Mouse (Mus musculus): ENCODE measurements around the gene Hist1h4d. TPM values are rescaled to one million over a fixed set of nuclear protein-coding genes. Genes with fewer than 3 reads are reported as not detected.

Hist1h4d gene
- polyA plus RNA-seq, 1 experiment from 2014 or later: 86.2 TPM

Small RNA genes within 50 kb of the gene (microRNA-seq; reads per million reads assigned to microRNA genes)
- not detected for gene Gm44297 (ENCODE audit: borderline number of aligned reads)
- gene Gm44359 (ENCODE audit: borderline number of aligned reads): not detected
- gene Gm44394 (ENCODE audit: borderline number of aligned reads): not detected

Other genes starting within 250 kb of the Hist1h4d start
- gene Zfp322a, start 212.4 kb upstream of the Hist1h4d start, polyA plus RNA-seq (2015; fragmentation: Nextera tagmentation; extraction: Ambion mirVana): 38.5 and 43.1 TPM in 2 replicates
- 12.2 and 12.7 TPM in 2 replicates for gene Abt1, start 157.7 kb upstream of the Hist1h4d start, polyA plus RNA-seq (2015; fragmentation: Nextera tagmentation; extraction: Ambion mirVana)
- 0.04 TPM in 1 of 2 replicates, not detected in the other for gene Btn1a1, start 115.7 kb upstream of the Hist1h4d start, polyA plus RNA-seq (2015; fragmentation: Nextera tagmentation; extraction: Ambion mirVana)
- 0.55 and 0.65 TPM in 2 replicates for gene Btn2a2, start 92.7 kb upstream of the Hist1h4d start, polyA plus RNA-seq (2015; fragmentation: Nextera tagmentation; extraction: Ambion mirVana)
- 6.1 and 7.1 TPM in 2 replicates for gene Hist1h4h, start 50.5 kb upstream of the Hist1h4d start, polyA plus RNA-seq (2015; fragmentation: Nextera tagmentation; extraction: Ambion mirVana)
- gene Hist1h2af, start 47.7 kb upstream of the Hist1h4d start, polyA plus RNA-seq (2015; fragmentation: Nextera tagmentation; extraction: Ambion mirVana): 2.7 and 3.4 TPM in 2 replicates
- gene Hist1h3g, start 46.2 kb upstream of the Hist1h4d start, polyA plus RNA-seq (2015; fragmentation: Nextera tagmentation; extraction: Ambion mirVana): 3.2 and 5.3 TPM in 2 replicates
- 1.0 and 1.1 TPM in 2 replicates for gene Hist1h2bh, start 38.2 kb upstream of the Hist1h4d start, polyA plus RNA-seq (2015; fragmentation: Nextera tagmentation; extraction: Ambion mirVana)
- 0.25 and 0.37 TPM in 2 replicates for gene Hist1h3f, start 37.5 kb upstream of the Hist1h4d start, polyA plus RNA-seq (2015; fragmentation: Nextera tagmentation; extraction: Ambion mirVana)
- 1.1 and 1.7 TPM in 2 replicates for gene Hist1h4f, start 29.9 kb upstream of the Hist1h4d start, polyA plus RNA-seq (2015; fragmentation: Nextera tagmentation; extraction: Ambion mirVana)
- gene Hist1h1d, start 28.3 kb upstream of the Hist1h4d start, polyA plus RNA-seq (2015; fragmentation: Nextera tagmentation; extraction: Ambion mirVana): 0.44 and 0.55 TPM in 2 replicates
- gene Hist1h3e, start 19.2 kb upstream of the Hist1h4d start, polyA plus RNA-seq (2015; fragmentation: Nextera tagmentation; extraction: Ambion mirVana): 3.7 and 4.4 TPM in 2 replicates
- 53.3 and 77.8 TPM in 2 replicates for gene Hist1h2ae, start 10.4 kb upstream of the Hist1h4d start, polyA plus RNA-seq (2015; fragmentation: Nextera tagmentation; extraction: Ambion mirVana)
- 6.5 and 8.3 TPM in 2 replicates for gene Hist1h2bg, start 10.2 kb upstream of the Hist1h4d start, polyA plus RNA-seq (2015; fragmentation: Nextera tagmentation; extraction: Ambion mirVana)
- gene Hist1h2bf, start 7.4 kb upstream of the Hist1h4d start, polyA plus RNA-seq (2015; fragmentation: Nextera tagmentation; extraction: Ambion mirVana): 2.8 and 3.7 TPM in 2 replicates
- 1.8 and 3.9 TPM in 2 replicates for gene Hist1h2ad, start 7.2 kb upstream of the Hist1h4d start, polyA plus RNA-seq (2015; fragmentation: Nextera tagmentation; extraction: Ambion mirVana)
- 5.0 and 6.0 TPM in 2 replicates for gene Hist1h3d, start 5.8 kb upstream of the Hist1h4d start, polyA plus RNA-seq (2015; fragmentation: Nextera tagmentation; extraction: Ambion mirVana)
- gene Hist1h2be, start 39.5 kb downstream of the Hist1h4d start, polyA plus RNA-seq (2015; fragmentation: Nextera tagmentation; extraction: Ambion mirVana): 2.7 and 3.6 TPM in 2 replicates
- 14.7 and 20.7 TPM in 2 replicates for gene Hist1h1e, start 41.0 kb downstream of the Hist1h4d start, polyA plus RNA-seq (2015; fragmentation: Nextera tagmentation; extraction: Ambion mirVana)
- 1.1 and 1.3 TPM in 2 replicates for gene Hist1h2ac, start 102.3 kb downstream of the Hist1h4d start, polyA plus RNA-seq (2015; fragmentation: Nextera tagmentation; extraction: Ambion mirVana)
- 63.3 and 66.8 TPM in 2 replicates for gene Hist1h2bc, start 102.6 kb downstream of the Hist1h4d start, polyA plus RNA-seq (2015; fragmentation: Nextera tagmentation; extraction: Ambion mirVana)
- not detected in 2 replicates for gene Hist1h1t, start 114.2 kb downstream of the Hist1h4d start, polyA plus RNA-seq (2015; fragmentation: Nextera tagmentation; extraction: Ambion mirVana)
- gene Hist1h4c, start 116.9 kb downstream of the Hist1h4d start, polyA plus RNA-seq (2015; fragmentation: Nextera tagmentation; extraction: Ambion mirVana): 4.2 and 5.3 TPM in 2 replicates
- 8.7 and 13.0 TPM in 2 replicates for gene Hfe, start 129.3 kb downstream of the Hist1h4d start, polyA plus RNA-seq (2015; fragmentation: Nextera tagmentation; extraction: Ambion mirVana)
- 36.4 TPM in 2 replicates for gene Hist1h1c, start 157.2 kb downstream of the Hist1h4d start, polyA plus RNA-seq (2015; fragmentation: Nextera tagmentation; extraction: Ambion mirVana)
- 3.5 and 4.8 TPM in 2 replicates for gene Hist1h3c, start 164.0 kb downstream of the Hist1h4d start, polyA plus RNA-seq (2015; fragmentation: Nextera tagmentation; extraction: Ambion mirVana)
- 2.0 and 2.1 TPM in 2 replicates for gene Hist1h2bb, start 165.1 kb downstream of the Hist1h4d start, polyA plus RNA-seq (2015; fragmentation: Nextera tagmentation; extraction: Ambion mirVana)
- gene Hist1h2ab, start 169.5 kb downstream of the Hist1h4d start, polyA plus RNA-seq (2015; fragmentation: Nextera tagmentation; extraction: Ambion mirVana): 23.1 and 38.3 TPM in 2 replicates
- 8.4 and 9.7 TPM in 2 replicates for gene Hist1h3b, start 170.7 kb downstream of the Hist1h4d start, polyA plus RNA-seq (2015; fragmentation: Nextera tagmentation; extraction: Ambion mirVana)
- 2.6 and 3.0 TPM in 2 replicates for gene Hist1h4b, start 175.4 kb downstream of the Hist1h4d start, polyA plus RNA-seq (2015; fragmentation: Nextera tagmentation; extraction: Ambion mirVana)
- 0.39 and 0.42 TPM in 2 replicates for gene Hist1h4a, start 179.6 kb downstream of the Hist1h4d start, polyA plus RNA-seq (2015; fragmentation: Nextera tagmentation; extraction: Ambion mirVana)
- 2.3 and 3.5 TPM in 2 replicates for gene Hist1h3a, start 180.8 kb downstream of the Hist1h4d start, polyA plus RNA-seq (2015; fragmentation: Nextera tagmentation; extraction: Ambion mirVana)
- 1.8 and 1.9 TPM in 2 replicates for gene Hist1h1a, start 182.1 kb downstream of the Hist1h4d start, polyA plus RNA-seq (2015; fragmentation: Nextera tagmentation; extraction: Ambion mirVana)
- not detected in 2 replicates for gene Trim38, start 188.3 kb downstream of the Hist1h4d start, polyA plus RNA-seq (2015; fragmentation: Nextera tagmentation; extraction: Ambion mirVana)
- gene Slc17a2, start 225.4 kb downstream of the Hist1h4d start, polyA plus RNA-seq (2015; fragmentation: Nextera tagmentation; extraction: Ambion mirVana): not detected in 2 replicates

Data from embryonic facial prominence, embryonic 15.5 days (tissue).